Mouse (Mus musculus): ENCODE results near the gene Slc16a11.

Gene Slc16a11

DNA sequence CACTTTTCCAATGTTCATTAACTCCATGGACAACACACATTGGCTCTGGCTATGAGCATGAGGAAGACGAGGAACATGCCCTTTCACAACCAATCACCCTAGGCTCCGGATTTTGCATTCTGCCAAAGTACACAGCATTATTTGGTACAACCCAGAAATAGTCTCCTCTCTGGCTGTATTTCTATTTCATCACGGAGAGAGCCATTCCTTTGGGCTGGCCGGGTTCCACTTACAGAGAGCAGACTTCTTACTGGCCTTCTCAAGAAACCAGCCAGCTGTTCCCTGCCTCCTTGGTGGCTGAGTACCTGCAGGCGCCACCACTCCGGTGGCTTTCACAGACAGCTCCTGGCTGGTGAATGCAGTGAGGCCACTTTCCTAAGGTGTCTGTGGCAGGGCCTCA, at the start of gene Slc16a11:
Gene Slc16a11 (plus strand): TSS at position 330 of the 400 bp plus-strand sequence.
- peak; percentile 27 for DNase-seq

DNA sequence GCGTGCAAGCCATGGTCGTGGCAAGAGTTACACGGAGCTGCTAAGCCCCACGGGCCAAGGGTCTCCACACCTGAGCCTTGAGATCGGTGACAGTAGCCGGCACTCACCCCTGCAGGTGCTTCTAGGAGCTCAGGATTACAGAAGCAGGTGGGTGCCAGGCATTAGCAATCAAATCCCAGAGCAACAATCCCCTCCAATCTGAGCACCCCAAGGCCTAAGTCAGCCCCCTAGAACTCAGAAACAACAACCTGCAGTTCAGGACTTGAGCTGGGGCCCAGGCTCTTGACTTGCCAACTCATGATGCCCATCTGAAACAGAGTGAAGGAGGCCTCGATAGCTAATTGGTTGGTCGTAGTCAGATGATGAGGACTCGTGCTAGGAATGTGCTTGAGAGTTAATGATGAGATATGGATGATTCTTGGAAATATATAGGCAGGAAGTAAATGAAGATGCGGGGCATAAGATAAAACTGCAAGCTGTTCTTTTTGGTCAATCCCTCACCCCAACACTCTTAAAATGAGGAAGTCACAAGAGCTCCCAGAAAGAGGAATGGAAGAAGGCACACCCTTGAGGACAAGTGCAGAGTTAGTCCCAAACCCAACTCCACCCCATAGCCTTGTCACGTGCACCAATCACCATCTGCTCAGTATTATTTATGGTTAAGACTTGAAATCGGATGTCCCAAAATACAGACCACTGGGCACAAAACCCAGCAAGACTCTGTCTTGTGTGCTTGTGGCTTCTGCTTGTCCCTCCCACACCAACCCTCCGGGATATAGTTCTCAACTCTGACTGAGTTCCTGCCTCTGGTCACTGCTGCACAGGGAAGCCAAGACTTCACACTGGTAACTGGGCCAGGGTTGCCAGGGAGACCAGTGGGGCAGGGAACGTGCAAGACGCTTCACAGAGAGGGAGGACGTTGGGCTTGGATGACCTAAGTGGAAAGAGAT, 46.3 kb upstream of the Slc16a11 start:
- no peak for DNase-seq

DNA sequence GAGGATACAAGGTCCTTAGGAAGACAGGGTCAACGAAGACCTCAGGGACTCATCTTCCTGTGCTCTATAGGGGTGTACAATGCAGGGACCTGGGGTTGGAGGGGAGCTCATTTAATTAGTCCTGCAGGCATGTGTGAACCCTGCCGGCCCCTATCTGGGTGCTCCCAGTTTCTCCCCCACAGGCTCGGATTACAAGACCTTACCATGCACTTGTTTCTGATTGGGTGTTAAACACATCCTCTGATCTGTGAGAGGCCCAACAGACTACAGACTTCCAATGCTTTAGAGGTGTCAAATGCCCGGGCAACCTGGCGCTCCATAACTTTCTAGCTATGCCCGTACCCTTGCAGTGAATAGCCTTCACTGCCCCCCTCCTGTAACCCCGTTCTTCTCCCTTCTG, 44.4 kb upstream of the Slc16a11 start:
- no peak for DNase-seq

DNA sequence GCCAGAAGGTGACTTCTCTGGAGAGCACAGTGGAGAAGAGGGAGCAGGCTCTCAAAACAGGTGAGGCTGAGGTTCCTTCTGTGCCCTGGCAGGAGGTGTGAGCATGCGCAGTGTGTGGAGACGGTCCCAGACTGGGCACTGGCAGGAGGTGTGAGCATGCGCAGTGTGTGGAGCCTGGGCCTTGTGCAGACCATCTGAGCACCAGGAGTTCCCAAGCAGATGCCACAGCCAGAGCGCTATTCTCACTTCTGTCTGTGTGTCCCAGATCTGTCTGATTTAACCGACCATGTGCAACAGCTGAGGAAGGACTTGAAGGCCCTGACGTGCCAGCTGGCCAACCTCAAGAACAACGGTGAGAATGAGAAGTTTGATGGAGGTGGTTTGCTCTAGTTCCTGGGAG, 43.1 kb upstream of the Slc16a11 start:
- peak; percentile 41 for DNase-seq

DNA sequence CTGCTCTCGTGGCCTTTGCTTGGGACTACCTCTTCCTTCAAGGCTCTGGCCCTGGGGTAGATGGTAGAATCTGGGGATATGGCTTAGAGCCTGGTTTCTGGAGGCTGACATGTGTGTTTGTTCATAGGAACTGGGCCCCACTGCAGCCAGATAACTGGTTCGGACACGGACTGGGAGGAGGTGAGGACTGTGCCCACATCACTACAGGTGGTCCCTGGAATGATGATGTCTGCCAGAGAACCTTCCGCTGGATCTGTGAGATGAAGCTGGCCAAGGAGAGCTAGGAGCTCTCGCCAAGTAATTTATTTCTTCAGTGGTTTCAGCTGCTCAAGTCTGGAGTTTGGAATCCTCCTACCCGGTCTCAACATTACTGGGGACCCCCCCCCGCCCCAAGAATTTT, 42.3 kb upstream of the Slc16a11 start:
- DNase-seq: peak; percentile 36

DNA sequence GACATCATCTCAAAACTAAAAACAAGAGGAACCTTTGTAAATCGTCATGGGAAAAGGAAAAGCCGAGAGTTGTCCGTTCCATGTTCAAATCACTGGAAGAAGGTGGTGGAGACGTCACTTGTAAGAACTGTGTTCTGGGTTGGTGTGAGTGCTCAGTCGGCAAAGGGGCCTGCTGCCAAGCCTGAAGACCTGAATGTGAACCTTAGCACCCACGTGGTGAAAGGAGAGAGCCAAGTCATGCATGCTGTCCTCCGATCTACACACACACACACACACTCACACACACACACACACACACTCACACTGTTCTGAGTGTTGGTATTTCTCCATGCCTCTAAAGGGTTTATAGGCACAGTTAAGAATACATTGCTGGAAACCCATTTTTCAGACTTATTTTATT, 41.4 kb upstream of the Slc16a11 start:
- no peak for DNase-seq

DNA sequence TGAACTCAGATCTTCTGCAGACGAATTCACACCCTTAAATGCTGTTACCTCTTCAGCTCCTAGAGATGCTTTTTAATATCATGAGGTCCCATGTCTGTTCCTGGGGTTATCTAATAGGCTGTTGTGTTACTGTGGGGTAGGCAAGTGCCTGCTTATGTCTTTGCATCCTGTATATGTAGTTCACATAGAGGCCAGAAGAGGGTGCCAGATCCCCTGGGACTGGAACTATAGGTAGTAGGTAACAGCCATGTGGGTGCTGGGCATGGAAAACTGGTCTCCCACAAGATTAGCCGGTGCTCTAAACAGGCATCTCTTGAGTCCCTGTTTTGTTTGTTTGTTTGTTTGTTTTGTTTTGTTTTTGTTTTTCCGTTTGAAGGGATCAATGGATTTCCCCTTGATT, 40.7 kb upstream of the Slc16a11 start:
- DNase-seq: no peak

DNA sequence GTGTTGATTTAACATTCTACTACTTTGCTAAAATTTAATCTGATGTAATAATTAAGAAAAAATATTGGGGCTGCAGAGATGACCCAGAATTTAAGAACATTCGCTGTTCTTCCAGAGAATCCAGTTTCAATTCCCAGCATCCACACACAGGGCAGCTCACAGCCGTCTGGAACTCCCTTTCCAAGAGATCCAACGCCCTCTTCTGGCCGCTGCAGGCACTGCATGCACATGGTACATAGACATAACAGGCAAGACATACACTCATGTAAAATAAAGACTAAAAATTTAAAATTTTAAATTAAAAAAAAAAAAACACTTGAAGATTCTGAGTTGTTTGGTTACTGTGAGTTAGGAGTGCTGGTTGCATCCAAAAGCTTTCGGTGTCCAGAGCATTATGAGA, 40.3 kb upstream of the Slc16a11 start:
- no peak for DNase-seq

DNA sequence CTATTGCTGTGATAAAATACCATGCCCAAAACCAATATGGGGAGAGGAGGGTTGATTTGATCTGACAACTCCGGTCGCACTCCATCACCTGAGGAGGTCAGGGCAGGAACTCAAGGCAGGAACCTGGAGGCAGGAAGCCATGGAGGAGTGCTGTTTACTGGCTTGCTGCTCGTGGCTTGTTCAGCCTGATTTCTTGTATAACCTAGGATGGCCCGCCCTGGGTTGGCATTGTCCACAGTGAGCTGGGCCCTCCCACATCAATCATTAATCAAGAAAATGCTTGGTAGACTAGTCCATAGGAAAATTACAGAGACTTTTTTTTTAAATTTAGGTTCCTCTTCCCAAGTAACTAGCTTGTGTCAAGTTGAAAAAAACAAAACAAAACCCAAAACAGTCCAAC, 38.1 kb upstream of the Slc16a11 start:
- no peak for DNase-seq

DNA sequence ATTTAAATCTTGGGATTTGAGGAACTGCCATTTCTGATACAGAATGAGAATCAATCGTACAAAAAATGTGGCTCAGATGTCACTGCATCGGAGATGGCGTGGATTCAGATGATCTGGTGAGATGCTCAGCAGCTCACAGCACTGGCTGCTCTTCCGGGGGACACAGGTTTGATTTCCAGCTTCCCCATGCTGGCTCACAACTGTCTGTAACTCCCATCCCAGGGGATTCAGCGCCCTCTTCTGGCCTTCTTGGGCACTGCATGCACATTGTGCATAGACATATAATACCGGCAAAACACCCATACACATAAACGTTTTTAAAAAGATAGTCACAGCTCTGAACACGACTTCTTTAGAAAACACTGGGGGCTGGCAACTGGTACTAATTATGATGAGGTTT, 34.9 kb upstream of the Slc16a11 start:
- DNase-seq: no peak

DNA sequence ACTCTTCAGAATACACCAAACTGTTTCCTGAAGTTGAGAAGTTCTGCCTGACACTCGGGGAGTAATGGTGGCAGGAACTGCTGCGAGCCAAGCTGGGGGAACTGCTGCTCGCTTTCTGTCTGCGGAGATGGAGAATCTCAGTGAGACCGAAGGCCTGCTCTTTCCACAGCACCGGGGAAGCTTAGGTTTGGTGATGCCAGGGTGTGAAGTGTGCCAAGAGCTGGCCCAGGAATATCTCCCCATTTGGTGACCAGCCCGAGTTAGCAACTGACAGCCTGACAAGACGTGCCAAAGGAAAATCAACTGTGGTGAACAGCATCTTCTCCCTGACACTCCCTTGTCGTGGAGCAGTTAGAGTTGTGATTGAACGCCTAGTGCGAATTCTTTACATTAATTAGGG, 34.2 kb upstream of the Slc16a11 start:
- no peak for DNase-seq

DNA sequence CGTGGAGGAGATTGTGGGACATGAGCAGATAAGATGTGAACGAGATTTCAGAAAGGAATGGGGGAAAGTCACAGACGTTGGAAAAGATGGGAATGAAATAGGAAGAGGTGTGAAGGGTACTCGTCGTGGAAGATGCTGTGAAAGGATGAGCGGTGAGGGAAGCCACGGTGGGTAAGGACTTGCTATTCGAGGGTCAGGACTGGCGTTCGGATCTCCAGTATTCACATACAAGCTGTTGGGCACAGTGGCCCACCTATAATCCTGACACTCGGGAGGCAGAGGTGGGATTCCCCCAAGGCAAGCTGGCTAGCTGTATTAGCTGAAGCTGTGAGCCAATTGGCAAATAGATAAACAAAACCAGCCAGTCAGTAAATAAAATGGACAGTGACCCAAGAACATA, 33.8 kb upstream of the Slc16a11 start:
- no peak for DNase-seq

DNA sequence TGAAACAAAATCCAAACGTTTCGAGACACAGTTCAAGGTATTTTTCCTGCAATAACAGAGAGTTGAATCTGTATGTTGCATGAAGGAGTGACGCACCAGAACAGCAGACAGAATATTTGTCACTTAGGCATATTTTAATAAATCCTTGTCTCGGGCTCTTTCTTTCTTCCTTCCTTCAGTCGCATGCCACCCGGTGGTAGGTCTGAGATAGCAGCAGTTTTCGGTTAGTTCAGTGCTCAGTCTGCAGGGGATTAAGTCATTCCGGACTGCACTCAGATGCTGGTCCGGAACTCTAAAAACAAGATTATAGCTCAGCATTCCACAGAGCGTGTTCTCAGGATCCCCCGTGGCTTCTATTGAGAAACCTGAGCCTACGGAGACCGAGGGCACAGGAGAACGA, 33.2 kb upstream of the Slc16a11 start:
- DNase-seq: no peak

DNA sequence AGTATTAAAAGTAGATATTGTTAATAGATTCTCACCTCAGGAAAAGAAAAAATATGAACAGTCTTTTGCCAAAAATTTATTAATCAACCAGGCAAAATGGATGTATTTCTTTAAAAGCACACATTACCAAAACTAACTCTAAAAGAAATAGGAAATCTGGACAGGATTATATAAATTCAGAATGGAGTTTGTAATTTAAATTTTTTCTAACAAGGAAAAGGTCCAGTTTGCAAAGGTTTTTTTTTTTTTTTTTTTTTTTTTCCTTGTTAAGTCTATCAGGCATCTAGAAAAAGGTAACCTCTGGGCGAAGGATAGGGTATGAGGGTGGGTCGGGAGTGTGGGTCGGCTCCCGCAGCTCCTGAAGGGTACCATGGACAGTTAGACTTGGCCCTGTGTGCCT, 32.1 kb upstream of the Slc16a11 start:
- DNase-seq: no peak

DNA sequence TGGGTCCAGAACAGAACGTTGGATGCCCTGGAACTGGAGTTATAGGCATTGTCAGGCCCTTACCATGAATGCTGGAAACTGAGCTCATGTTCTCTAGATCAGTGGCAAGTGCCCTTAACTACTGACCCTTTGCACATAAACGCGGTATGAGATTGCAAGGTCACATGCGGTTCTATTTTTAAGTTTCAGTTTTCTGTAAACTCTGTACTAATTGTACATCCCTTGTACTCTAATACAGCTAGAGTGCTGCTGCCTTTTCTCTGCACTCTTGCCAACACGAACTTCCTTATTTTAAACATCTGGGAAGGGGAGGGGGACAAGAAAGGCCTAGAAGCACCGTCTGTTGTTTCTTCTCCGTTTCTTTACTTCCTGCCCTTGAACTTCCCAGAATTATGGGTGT, 27.4 kb upstream of the Slc16a11 start:
- no peak for DNase-seq

DNA sequence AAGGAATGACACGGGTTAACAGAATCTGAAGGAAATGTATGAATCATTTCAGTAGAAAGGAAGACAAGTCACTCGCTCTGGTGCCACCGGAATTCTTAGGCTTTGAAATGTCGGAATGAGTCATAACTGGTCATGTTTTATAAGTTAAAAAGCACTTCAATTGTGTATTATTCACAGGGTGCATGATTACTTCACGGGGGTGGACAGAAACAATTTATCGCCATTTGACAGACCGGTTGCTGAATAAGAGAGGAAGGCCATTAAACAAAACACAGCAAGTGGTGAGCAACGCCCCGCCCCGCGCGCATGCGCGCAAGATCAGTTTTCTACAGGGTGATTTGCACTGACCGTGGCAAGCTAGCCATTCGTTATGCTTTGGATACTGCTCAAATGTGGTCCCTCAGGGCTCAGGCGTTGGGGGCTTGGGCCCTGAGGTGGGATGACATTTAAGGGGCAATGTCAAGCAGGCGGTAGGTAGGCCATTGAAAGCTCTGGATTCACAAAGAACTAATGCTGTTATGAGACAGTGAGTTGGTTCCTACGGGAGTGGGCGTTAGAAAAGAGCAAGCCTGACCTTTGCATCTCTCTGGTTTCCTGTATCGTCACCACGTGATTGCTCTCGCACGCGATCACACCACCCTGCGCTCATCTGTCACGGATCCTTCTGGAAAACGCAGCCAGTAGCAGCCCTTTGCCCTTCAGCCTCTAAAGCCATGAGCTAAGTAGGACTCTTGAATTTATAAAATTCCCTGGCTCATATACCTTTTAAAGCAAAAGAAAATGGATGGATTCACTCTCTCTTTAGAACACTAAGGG, 23.0 kb upstream of the Slc16a11 start:
- DNase-seq: no peak

DNA sequence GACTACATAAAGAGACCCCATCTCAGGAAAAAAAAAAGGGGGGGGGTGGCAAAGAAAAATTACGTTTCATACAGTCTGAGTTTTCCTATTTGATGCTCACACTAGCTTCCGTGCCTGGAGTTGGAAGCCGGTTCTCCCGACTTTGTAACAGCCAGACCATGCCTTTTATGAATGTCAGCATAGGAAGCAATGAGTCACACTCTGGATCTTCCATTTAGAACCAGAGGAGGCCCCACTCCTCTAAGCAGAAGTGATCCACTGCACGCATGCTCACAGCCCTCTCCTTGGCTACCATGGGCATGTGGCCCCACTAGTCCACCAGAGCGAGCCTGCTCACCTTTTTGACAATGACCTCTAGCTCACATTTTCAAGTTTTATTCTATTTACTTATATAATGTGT, 21.4 kb upstream of the Slc16a11 start:
- no peak for DNase-seq

DNA sequence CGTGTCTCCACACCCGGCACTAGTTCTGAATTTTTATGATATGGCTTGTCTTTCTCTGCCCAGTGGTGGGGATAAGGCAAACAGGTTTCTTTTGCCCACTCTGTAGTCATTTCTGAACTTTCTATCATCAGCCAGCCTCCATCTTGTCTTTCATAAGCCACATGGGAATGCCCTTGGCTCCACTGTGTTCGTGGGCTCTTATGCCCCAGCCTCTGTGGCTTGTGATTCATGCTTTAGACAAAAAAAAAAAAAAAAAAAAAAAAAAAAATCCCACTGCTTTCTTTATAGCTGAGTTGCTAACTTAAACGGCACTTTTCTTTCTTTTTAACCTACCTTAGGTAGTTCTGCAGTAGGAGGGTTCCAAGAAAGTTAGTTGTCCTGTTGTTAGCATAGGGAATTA, 20.4 kb upstream of the Slc16a11 start:
- DNase-seq: no peak

DNA sequence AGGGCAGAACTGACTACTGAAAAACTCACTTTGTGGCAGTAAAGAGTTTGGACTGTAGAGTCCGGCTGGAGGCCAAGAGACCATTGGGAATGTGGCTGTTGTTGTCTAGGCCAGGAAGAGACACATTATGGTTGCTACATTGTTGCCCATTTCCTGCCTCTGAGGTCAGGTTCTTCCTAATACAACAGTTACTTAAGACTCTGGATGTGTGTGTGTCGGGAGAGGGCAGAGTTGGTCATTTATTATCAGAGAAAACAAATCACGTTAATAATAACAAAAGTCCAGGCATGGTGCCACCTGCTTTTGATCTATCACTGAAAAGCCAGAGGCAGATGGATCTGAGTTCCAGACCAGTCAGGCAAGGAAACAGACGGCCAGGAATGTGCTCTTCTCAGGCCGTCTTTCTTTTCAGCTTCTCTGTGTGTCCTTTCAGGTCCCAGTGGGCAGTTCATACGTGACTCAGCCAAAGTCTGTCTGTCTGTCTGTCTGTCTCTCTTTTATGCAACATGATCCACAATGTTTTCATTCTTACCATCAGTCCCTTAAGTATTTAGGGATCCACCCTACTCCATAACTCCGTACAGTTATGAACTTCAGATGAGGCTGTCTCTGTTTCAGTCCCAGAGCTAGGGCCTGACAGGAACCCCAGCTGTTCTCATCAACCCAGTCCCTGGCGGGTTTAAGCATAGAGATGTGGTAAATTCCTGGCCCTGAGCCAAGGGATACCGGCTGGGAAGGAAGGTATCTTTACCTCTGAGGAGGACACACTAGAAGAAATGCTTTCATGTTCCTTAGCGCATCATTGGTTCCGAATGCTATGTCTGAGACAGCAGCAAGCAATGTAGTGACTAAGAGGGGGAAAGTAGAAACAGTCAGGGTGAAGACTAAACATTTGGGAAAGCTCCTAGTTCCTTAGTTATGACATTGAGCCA, 18.9 kb upstream of the Slc16a11 start:
- no peak for DNase-seq

DNA sequence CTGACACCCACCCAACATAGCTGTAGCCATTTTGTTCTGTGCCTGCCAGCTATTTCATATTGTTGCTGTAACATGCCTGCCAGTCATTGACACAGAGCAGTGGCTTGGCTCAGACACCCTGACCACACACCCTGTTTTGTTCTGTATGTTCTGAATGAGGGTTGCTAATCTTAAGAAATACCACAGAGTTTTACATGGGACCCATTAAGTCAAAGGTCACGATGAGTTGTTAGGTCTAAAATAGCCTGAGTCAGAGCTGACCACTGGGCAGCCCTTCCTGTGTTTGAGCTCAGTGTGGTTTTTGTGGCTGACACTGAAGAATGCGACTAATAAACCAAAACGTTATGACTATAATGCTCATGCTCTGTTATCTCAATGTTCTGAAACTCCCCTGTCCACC, 14.2 kb upstream of the Slc16a11 start:
- no peak for DNase-seq

DNA sequence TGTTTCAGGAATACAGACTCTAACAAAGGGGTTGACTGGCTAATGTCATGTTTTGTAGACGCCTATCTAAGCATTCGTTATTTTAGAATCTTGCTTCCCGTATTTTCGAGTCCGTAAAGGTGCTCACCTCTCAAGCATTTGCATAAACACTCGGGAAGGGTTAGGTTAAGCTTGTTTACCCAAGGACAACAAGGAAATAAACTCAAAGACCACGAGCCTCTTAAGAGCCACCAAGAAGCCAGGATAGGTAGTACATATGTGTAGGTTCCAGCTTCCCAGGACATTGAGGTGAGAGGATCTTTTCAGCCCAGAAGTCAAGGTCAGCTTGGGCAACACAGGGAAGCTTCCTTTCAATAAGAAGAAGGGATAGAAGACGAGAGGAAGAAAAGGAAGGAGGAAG, 13.4 kb upstream of the Slc16a11 start:
- DNase-seq: no peak

DNA sequence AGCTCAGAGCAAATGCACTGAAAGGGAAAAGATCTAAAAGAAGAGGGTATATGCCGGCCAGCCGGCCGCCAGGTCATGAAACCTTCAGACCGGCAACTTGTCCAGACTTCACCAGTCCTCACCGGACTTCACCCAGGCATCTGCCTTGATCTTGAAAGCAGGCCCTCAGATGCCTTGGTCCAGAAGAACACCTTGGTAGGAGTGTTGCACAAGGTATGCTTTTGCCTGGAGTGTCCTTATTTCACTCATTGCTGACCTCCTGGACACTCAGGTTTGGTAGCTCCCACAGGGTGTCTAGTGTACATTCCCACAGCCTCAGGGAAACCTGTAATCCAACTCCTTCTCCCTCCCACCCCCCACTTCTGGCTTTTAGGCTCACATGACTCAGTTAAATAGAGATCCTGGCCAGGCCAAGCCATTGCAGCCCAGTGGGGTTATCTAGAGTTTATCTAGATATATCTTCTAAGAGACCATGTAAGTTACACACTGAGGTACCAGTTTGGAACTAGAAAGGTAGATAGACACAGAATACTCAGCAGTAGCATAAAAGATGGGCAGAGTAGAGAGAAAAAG, 12.4 kb upstream of the Slc16a11 start:
- no peak for DNase-seq

DNA sequence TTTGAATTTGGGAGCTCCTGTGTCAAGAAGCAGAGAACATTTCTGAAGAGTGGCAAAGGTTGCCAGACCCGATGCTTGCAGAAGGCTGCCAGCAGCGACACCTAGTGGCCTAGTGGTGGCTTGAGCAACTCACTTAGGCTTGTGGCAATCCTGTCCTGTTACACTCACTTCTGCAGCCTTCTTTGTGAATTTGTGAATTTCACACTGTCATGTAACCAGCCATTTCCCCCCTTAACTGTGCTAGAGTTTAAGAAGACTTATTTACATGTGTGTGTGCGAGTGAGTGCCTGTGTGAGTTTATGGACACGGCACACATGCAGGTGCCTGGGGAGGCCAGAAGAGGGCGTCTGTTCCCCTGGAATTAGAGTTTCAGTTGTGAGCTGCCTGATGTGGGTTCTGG, 10.9 kb upstream of the Slc16a11 start:
- peak; percentile 69 for DNase-seq
